Comparison of ENCODE assay signal across 8 mouse cellular contexts in genomic region chr4:116708201-116708764, GRCm38 (mm10). TPM values are rescaled to one million over a fixed set of nuclear protein-coding genes. Genes with fewer than 3 reads are reported as not detected.
DNase-seq lines count a peak whose midpoint lies in the region; ATAC-seq lines count a peak whose summit lies in the region.

Mmachc (minus strand) TSS chr4:116708406.
Ccdc163 (plus strand) TSS chr4:116708509.

- peak within 1 kb of the TSS; percentile 83 for H3K4me3 ChIP-seq in intestine, embryonic 14.5 days (ENCODE audit: low read depth, low read length)

- H3K9ac ChIP-seq in intestine, embryonic 14.5 days (ENCODE audit: low read length), result peak within 1 kb of the TSS; percentile 59

- H3K4me1 ChIP-seq in intestine, embryonic 14.5 days (replicated peaks; ENCODE audit: control insufficient read depth, insufficient read depth, low read length), result 0 out of 2 replicates have a peak, but pooled peaks cover 8% of the 10 kb centered on the region

- under 1% methylated on average over 29 of the region's 29 CpGs for WGBS in intestine, embryonic 14.5 days

- H3K27ac ChIP-seq in intestine, embryonic 14.5 days (ENCODE audit: low read depth), result no peak within 1 kb of the TSS

- H3K36me3 ChIP-seq in intestine, embryonic 14.5 days (ENCODE audit: control insufficient read depth, insufficient read depth, low read length), result peaks cover 25% of the 10 kb centered on the region

- peak; percentile 95 for ATAC-seq in intestine, embryonic 14.5 days (replicated peaks; ENCODE audit: low FRiP score, low TSS enrichment, low read depth)

- no peaks in the 10 kb centered on the region for H3K9me3 ChIP-seq in intestine, embryonic 14.5 days (ENCODE audit: control insufficient read depth, low read length)

- no peaks in the 10 kb centered on the region for H3K27me3 ChIP-seq in intestine, embryonic 14.5 days (replicated peaks; ENCODE audit: control insufficient read depth, insufficient read depth, low read length)

- H3K4me2 ChIP-seq in intestine, embryonic 14.5 days (ENCODE audit: low read length), result peak within 1 kb of the TSS; percentile 91

- peak; percentile 68 to 69 for DNase-seq in adrenal gland, adult 18-20 months (ENCODE audit: low spot score in 2 of 2)
- DNase-seq in embryo, embryonic 11 days, result peak; percentile 96
- DNase-seq in gastrocnemius, postnatal 25 days, result peak; percentile 93
- DNase-seq in intestine, embryonic 14.5 days (ENCODE audit: low spot score), result peak; percentile 84
- peak; percentile 94 to 99 for DNase-seq in left cerebral cortex, postnatal 14 days (ENCODE audit: low spot score in 2 of 2)
- peak; percentile 96 for DNase-seq in mesoderm, embryonic 11.5 days (ENCODE audit: low read depth, low spot score)
- peak; percentile 95 to 99 for DNase-seq in right cerebral cortex, postnatal 36 days (ENCODE audit: low spot score in 2 of 2)
- peak; percentile 93 for DNase-seq in yolk sac, embryonic 10.5 days (ENCODE audit: low spot score)

- intact Hi-C loops in left cerebral cortex, postnatal 14 days (cut with DNase I), result no loop called here

RNA-seq across cellular contexts. Expression of gene Mmachc, which starts in this region (rescaled TPM):
- 10 to 100 TPM; 32.3 to 40.3 TPM for total RNA-seq in adrenal gland, adult 18-20 months (2021)
- 10 to 100 TPM; 29.1 to 33.9 TPM for total RNA-seq in gastrocnemius, postnatal 25 days (2021)
- 12.9 and 17.6 TPM in 2 replicates for polyA plus RNA-seq in intestine, embryonic 14.5 days (2014; fragmentation: Nextera tagmentation; extraction: Ambion mirVana)
- 10 to 100 TPM; 14.6 to 17.0 TPM for total RNA-seq in left cerebral cortex, postnatal 14 days (2021)

RNA-seq across cellular contexts. Expression of gene Ccdc163, which starts in this region (rescaled TPM):
- 10 to 100 TPM; 15.4 to 15.5 TPM for total RNA-seq in adrenal gland, adult 18-20 months (2021)
- total RNA-seq in gastrocnemius, postnatal 25 days (2021), result 1 to 10 TPM; 2.6 to 3.5 TPM
- 35.9 and 42.5 TPM in 2 replicates for polyA plus RNA-seq in intestine, embryonic 14.5 days (2014; fragmentation: Nextera tagmentation; extraction: Ambion mirVana)
- 1 to 10 TPM; 3.3 to 5.2 TPM for total RNA-seq in left cerebral cortex, postnatal 14 days (2021)
